Mouse (Mus musculus): Measurements from ENCODE around the gene P4hb.
"Not testable (repeated sequence)": the region's sequence is repeated elsewhere in the genome, so short reads cannot be mapped to it uniquely, and the experiment has no call there.

The P4hb gene

DNA sequence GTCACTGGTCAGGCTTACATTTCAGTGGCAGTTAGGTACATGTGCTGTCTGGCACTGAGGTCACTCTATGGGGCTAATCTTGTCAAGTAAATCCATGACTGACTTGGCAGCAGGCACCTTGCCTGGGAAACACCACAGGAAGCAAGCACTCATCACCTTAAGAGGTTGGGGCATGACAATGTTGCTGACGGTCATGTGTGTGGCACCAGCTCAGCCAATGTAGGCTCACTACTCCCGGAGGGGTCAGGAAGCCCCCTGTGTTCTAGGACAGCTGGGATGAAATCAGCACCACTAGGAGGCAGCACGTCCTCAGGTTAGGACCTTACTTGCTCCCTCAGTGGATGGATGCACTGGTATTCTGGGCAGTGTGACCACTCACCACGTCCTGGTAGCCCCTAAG is 31.1 kb downstream of the P4hb start:
- no peak for DNase-seq (ENCODE audit: extremely low read depth, low read depth, low spot score)

DNA sequence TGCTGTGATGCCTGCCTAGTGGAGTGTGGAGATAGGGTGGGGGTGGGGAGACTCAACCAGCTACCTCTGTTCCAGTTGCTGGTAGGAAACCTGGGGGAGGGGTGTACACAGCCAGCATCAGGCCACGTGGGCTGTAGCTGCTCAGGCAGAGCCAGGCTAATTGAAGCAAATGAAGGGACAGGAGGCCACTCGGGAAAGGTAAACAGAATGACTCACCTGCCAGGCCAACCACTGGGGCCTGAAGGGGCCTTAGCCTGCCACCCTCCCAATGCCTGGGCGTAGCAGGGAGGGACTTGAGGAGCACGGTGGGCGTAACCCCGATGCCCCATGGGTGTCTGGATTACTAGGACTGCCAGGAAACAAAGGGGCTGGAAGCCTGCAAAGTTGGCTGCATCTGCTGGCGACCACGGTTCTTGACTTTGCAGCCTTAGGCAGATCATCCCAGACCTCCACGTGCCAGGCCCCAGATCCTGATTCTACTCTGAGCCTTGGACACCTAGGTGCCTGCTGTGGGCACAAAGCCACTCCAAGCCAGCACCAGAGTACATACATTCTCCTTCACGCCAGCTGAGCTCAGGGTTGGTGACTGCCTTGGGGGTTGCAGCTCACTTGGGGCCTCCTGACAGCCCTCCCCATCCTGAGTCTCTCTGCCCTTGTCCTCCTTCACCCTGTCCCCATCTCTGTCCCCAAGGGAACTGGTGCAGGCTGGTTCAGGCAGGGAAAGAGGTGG is 33.6 kb downstream of the P4hb start:
- no peak for DNase-seq (ENCODE audit: extremely low read depth, low read depth, low spot score)

DNA sequence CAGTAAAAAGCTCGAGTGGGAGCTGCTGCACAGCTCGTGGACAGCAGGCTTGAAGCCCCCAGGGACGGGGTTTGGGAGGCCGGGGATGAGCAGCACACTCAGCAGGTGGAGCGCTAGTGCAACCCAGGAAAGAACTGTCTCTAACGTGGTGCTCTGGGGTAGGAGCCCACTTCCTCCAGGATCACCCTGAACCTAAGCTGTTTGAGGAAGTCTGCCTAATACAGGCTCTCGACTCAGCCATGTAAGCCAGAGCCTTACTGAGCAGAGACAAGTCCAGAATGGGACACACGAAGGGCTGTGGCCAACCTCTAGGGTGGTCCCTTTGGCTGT is 34.1 kb downstream of the P4hb start:
- no peak for DNase-seq (ENCODE audit: extremely low read depth, low read depth, low spot score)

DNA sequence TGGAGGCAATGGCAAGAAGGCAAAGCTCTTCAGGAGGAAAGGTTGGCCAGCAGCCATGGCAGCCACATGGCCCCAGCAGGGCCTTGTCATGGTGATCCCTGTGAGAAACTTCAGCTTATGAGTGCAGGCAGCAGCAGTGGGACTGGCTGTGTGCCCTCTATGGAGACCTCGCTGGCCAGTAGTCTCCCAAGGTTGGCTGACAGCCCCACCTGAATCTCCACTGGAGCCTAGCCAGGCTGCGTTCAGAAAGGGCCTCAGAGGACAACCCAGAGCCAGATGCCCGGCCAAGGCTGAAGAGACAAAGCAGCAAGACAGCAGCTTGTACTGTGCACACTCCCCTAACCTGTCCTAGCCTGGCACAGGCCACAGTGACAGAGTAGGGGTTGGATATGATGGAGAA is 34.6 kb downstream of the P4hb start:
- no peak for DNase-seq (ENCODE audit: extremely low read depth, low read depth, low spot score)

DNA sequence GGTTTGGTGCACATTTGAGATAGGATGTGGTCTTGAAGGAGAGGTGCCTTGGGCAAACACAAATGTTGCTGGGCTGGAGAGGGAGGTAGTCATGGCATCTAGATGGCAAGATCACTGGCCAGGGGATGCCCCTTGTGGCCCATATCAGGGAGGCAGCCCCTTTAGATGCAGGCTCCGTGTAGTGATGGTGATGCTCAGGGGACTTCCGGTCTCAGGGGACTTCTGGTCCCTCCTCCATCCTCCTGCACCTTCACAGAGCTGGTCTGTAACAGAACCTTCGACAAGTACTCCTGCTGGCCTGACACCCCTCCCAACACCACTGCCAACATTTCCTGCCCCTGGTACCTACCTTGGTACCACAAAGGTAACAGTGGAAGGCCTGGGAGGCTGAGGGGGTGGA is 37.2 kb downstream of the P4hb start:
- no peak for DNase-seq (ENCODE audit: extremely low read depth, low read depth, low spot score)

DNA sequence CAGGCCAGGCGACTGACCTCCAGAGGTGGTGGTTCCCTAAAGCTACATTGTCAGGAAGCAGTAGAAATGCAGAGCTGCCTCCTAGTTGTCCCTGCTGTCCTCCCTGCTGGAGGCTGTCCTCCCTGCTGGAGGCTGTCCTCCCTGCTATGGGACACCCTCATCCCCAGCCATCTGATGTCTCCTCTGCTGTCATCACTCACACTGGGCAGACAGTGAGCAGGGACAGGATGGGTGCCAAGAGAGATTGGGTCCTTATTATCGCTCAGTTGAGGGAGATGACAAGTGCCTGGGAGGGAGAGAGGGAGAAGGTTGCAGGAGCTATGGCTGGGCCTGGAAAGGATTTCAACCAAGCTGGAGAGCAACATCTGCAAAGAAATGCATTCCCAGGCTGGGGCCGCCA is 37.9 kb downstream of the P4hb start:
- no peak for DNase-seq (ENCODE audit: extremely low read depth, low read depth, low spot score)

DNA sequence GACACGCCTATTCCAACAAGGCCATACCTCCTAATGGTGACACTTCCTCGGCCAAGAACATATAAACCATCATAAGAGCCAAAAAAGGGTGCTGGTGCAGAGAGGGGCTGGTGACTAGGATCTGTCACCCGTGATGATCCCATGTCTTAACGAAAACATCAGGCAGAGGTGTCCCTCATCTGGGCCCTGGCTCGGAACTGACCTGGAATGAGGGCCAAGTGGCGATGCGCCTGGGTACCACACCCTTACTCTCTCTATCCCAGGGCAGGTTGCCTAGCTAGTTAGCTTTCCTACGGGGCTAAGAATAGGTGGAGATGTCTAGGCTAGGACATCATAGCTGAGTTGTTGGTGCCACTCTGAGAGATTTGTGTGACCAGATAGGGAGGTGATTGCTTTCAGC is 39.0 kb downstream of the P4hb start:
- DNase-seq (ENCODE audit: extremely low read depth, low read depth, low spot score), result no peak

DNA sequence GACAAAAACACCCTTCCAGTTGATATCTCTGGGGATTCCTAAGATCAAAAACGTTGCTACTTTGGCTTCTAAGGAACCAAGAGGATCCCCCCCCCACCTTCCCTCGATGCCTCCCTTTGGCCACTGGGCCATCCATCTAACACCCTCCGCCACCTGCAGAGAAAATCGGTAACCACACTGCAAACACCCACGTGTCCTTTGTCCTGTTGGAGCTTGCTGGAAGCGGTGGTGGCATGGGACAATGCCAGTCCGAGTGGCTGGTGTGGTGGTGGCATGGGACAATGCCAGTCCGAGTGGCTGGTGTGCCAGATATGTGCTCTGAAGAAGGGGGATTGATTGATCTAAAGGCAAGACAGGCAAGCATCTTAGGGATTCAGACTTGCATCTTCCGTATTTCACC is 41.4 kb downstream of the P4hb start:
- DNase-seq (ENCODE audit: extremely low read depth, low read depth, low spot score), result no peak

DNA sequence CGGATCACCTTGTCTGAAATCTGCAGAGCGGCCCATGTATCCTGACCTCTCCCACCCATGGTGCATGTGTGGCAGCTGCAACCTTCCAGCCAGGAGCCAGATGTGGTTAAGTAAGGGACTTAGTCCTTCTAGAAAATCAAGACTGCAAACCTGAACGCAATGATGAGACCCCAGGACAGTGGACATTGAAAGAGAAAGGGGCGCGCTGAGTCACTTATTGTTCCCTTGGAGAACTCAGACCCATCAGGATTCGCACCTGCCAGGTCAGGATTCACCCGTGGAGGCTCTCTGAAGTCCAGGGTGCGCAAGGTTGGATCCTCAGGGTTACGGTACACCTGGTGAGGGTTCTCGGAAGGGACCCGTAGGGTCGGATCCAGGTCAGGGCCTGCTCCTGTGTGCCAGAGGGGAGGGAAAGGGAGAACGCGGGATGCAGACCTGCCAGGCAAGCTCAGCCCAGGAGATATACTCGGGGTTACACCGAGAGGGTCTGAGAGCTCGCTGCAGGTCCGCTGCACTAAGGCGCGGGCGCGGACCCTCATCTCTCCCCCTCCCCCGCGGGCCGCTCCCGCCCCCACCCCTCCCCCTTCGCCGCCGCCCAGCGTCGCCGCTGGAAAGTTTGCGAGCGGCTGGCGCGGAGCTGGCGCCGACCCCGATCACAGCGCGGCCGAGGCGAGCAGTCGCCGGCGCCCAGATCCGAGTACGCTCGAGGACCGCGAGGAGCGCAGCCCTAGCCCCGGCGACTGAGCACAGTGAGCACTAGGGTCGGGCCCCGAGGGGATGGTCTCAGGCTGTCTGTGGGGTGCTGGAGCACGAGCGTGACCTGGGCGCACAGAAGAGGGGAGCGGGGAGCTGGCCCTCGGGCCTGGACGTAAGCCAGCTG is 42.7 kb downstream of the P4hb start, which contains the start of gene Gcgr:
Gene Gcgr (plus strand): TSS at position 615 of the 880 bp plus-strand sequence.
- DNase-seq (ENCODE audit: extremely low read depth, low read depth, low spot score), result no peak

DNA sequence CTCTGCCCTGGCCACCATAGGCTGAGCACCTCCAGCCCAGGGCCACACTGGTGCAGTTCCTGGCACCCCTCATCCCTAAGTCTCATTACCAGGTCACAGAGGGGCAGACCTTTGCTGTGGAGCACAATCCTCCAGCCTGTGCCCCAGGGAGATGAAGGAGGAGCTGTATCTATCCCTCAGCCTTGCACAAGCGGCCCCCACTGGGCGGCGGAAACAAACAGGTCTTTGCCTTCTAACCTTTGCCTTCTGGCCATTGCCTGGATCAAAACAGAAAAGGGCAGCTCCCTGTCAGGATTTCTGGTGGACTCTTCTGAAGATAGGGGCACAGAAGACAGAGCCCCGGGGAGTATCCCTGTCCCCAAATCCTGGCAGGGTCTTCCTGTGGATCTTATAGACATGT is 44.1 kb downstream of the P4hb start:
- DNase-seq (ENCODE audit: extremely low read depth, low read depth, low spot score), result no peak

DNA sequence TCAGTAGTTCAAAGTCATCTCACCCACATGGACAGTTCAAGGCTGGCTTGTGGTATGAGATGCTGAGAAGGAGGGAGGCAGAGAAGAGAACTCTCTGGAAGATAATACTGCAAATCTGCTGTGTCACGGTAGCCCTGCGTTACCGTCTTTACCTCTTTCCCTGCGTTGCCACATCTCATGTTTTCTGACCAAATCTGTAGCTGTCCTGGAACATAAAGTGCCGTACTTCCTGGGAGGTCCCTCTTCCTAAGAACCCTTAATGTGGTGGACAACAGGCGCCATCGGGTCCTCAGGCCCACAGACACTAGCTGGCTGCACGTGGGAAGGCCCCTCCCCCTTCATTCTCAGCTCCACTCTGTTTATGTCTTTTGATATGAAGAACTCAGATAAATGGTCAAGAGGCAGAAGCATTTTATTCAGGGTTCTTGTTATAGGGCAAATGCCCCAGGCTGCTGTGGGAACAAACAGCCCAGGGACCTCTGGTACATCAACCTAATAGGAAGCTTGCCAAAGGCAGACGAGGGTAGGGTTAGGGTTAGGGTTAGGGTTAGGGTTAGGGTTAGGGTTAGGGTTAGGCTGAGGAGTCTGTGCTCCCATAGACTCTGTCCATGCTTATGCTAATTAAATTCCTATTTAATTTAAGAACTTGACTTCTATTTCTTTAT is 45.2 kb downstream of the P4hb start:
- no peak for DNase-seq (ENCODE audit: extremely low read depth, low read depth, low spot score)

DNA sequence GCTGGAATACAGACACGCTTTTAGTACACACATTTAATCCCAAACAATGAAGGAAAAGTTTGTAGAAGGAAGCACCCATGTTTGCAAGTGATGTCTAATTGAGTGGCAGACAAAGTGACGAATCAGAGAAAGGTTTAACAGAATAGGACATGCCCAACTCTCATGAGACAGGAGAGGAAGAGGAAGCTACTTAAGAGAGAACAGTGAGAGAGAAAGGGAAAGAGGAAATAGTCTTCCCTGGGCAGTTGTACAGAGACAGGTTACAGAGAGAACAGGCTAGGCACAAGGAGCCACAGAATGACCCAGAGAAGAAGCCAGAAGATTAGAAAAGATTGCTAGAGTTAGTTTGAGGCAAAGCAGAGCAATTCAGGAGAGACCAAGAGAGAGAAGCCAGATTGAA is 47.1 kb downstream of the P4hb start:
- DNase-seq (ENCODE audit: extremely low read depth, low read depth, low spot score), result no peak

DNA sequence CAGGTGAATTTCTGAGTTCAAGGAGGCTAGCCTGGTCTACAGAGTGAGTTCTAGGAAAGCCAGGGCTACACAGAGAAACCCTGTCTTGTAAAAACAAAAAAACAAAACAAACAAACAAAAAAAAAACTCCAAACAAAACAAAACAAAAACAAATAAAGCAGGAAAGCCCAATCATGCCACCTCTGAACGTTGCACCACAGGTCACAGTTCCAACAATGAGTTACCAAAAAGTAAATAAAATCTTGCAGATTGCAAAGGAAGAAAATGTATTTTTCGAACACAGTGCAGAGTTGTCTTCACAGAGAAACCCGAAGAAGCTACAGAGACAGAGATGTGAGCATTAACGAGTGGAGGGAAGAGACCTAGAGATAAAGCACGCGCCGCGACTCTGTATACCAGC is 50.5 kb downstream of the P4hb start:
- DNase-seq (ENCODE audit: extremely low read depth, low read depth, low spot score), result no peak

DNA sequence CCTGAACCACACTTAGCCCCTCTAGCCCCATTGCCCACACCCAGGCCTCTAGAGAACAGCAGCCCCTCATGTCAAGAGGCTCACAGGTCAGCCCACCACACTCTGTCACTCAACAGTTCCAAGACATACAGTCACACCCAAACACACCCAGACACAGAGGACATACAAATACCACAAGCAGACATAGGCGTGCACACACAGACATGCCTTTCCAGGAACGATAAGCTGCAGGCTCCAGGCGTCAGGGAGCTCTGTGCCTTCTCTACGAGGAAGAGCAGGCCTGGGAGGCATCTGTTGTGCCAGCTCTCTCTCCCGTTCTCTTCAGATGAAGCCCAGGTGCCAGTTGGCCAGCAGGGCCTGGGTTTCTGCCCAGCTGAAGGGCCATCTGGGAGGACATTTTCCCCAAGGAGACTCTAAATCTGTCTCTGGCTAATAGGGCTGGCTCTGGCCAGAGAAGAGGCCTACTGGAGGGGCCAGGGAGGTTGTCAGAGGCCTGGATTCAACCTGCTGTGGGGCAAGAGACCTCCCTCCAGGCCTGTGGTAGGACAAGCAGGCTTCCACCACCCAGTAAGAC is 52.0 kb downstream of the P4hb start:
- DNase-seq (ENCODE audit: extremely low read depth, low read depth, low spot score), result no peak

DNA sequence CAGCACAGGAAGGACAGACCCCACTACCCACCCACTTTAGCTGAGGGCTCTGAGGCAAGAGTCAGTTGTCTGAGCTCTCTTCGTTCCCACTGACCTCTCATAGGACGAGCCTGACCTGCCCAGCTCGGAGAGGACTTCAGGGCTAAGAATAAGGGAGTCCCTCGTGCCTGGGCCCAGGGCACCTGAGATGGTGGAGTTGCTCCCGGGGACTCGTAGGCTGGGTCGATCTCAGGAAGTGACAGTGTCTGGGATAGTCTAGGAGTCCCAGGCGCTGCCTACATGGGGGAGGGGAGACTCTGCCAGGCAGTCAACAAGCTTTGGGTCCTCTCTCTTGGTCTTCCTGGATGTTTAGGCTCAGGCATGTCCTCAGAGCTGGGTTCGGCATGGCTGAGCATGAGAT is 52.6 kb downstream of the P4hb start:
- DNase-seq (ENCODE audit: extremely low read depth, low read depth, low spot score), result no peak

DNA sequence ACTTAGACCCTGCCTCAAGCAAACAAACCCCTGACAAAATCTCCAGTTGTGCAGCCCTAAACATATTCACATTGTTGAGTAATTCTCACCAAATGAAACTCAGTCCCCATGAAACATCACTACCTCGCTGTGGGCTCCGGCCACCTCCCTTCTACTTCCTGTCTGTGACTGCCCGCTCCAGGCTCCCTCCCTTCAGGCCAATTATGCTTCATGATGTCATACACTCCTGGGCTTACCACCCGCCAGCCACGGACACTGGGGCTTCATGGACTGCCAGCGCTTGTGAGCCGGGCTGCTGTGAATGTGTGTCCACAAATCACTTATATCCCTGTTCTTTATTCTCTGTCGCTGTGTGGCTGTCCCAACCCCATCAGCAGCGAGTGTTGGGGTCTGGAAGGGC is 53.3 kb downstream of the P4hb start:
- DNase-seq (ENCODE audit: extremely low read depth, low read depth, low spot score), result no peak

DNA sequence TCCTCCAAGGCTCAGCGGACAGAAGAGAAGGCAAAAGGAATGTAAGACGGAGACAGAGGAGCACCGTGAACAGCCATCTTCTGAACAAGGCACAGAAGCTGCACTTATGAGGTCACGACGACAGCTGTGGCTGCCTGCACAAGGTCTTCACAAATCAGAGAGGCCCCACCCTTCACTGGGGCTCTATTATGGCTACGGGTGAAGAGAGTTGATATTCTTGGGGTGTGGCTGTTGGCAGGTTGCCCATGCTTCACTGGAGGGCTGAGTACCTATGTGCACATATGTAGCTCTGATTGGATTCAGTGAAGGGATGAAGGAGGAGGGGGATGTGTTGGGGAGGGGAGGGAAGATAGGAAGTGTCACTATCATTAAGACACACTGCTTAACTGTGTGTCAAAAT is 54.5 kb downstream of the P4hb start:
- no peak for DNase-seq (ENCODE audit: extremely low read depth, low read depth, low spot score)

DNA sequence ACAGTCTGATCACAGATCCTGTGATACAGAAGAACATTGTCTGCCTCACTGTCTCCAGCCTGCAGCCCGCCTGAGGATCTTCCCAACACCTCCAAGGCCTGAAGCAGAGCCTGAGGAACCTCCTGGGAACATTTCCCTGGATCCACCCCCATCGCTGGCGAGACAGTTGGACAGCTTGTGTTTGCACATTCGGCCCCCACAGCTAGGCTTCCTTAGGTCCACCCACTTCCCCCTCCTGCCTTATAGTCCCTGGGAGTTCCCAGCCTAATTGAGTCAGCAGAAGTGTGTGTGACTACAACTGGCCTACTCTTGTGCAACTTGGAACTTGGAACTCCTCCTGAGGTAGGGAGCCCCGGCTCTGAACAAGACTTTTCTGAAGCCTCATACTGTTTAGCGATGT is 55.0 kb downstream of the P4hb start:
- no peak for DNase-seq (ENCODE audit: extremely low read depth, low read depth, low spot score)

DNA sequence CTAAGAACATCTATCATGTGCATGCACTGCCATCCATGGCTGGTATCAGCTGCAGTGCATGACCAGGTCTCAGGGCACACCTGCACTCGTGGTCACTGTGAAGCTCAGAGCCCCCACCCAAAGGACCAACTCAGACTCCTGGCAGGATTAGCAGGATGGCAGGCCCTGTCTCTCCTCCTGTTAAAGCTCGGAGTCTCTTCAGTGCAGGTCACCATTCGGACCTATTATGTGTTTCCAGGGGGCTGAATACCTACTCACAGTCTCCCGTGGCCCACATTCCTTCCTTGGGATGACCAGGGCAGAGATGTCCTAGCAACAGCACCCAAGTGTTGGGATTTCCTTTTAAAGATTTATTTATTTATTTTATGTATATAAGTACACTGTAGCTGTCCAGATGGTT is 55.9 kb downstream of the P4hb start:
- no peak for DNase-seq (ENCODE audit: extremely low read depth, low read depth, low spot score)

DNA sequence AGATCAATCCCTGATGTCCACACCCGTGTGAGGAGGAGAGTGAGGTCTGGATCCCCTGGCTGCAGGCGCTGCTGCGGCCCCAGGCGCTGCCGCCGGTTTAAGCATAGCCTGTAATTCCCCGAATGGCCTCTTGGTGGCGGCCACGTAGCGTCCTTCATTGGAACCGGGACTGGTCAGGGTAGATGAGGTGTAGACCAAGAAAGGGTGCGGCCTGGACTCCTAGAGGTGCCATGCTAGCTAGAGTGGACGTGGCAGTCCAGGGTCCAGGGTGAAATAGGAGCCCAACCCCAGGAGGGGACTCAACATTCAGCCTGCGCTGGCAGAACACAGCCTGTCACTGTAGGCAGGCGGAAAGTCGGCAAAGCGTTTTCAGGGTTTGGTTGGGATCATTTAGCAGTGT is 57.4 kb downstream of the P4hb start:
- no peak for DNase-seq (ENCODE audit: extremely low read depth, low read depth, low spot score)

DNA sequence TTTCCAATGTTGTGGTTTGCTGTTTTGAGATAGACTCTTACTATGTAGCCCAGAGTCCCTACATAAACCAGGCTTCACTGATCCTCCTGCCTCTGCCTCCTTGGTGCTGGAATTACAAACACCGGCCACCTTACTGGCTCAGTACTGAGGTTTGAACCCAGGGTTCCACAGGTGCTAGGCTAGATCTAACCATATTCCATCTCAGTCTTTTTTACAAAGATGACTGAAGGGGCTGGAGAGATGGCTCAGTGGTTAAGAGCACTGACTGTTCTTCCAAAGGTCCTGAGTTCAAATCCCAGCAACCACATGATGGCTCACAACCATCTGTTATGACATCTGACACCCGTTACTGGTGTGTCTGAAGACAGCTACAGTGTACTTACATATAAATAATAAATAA is 58.8 kb downstream of the P4hb start:
- DNase-seq (ENCODE audit: extremely low read depth, low read depth, low spot score), result not testable (repeated sequence)
